Mouse (Mus musculus): ENCODE measurements around the gene Atp6v0a1.

The Atp6v0a1 gene

GRCm38 (mm10) chr11:101085617-101086322 lies 76.5 kb downstream of the Atp6v0a1 start:
- DNase-seq (ENCODE audit: low read depth), result no peak

GRCm38 (mm10) chr11:101086323-101086674 lies 77.0 kb downstream of the Atp6v0a1 start:
- no peak for DNase-seq (ENCODE audit: low read depth)

GRCm38 (mm10) chr11:101086756-101087681 lies 77.8 kb downstream of the Atp6v0a1 start, which contains the start of gene Mlx:
TSS of gene Mlx (plus strand) at chr11:101087277.
- peak; percentile 96 for DNase-seq (ENCODE audit: low read depth)

GRCm38 (mm10) chr11:101087682-101088055 lies 78.4 kb downstream of the Atp6v0a1 start:
- no peak for DNase-seq (ENCODE audit: low read depth)

GRCm38 (mm10) chr11:101089931-101090330 lies 80.7 kb downstream of the Atp6v0a1 start:
- no peak for DNase-seq (ENCODE audit: low read depth)

- no peak for DNase-seq (ENCODE audit: low read depth)
These were observed 85.7 kb downstream of the Atp6v0a1 start for GRCm38 (mm10) chr11:101094930-101095313.

GRCm38 (mm10) chr11:101095314-101096024 lies 86.2 kb downstream of the Atp6v0a1 start, which contains the start of gene Psmc3ip:
TSS of gene Psmc3ip (minus strand) at chr11:101095436.
- peak; percentile 96 for DNase-seq (ENCODE audit: low read depth)

GRCm38 (mm10) chr11:101098231-101098630 lies 89.0 kb downstream of the Atp6v0a1 start:
- DNase-seq (ENCODE audit: low read depth), result no peak

GRCm38 (mm10) chr11:101103011-101103410 lies 93.8 kb downstream of the Atp6v0a1 start:
- no peak for DNase-seq (ENCODE audit: low read depth)

GRCm38 (mm10) chr11:101109351-101109750 lies 100.1 kb downstream of the Atp6v0a1 start:
- DNase-seq (ENCODE audit: low read depth), result no peak

- DNase-seq (ENCODE audit: low read depth), result no peak
These were observed 101.5 kb downstream of the Atp6v0a1 start for GRCm38 (mm10) chr11:101110708-101111107.

- DNase-seq (ENCODE audit: low read depth), result no peak
These were observed 101.9 kb downstream of the Atp6v0a1 start for GRCm38 (mm10) chr11:101111178-101111577.

GRCm38 (mm10) chr11:101112186-101112585 lies 102.9 kb downstream of the Atp6v0a1 start:
- no peak for DNase-seq (ENCODE audit: low read depth)

Measured in induced T-regulatory cell, adult 2 months (primary cell).